Mouse (Mus musculus) hematopoietic stem cell, adult 5-6 weeks (primary cell): ENCODE measurements at regions not wholly inside any gene's neighbourhood (a gene's known extent, or its start where the extent isn't known, plus 50 kb on each side); places are given as distances from the start of the nearest gene placed in this dataset.

ENCODE experiments used
- ATAC-seq, 2 experiments: fragments of 125-278 bp in 1 of 2; replicated peaks in 1 of 2; 2 replicates each; pipeline ENCODE4 v1.8.0; 2016 to 2017; ENCODE audit warnings: inconsistent platforms in 2 of 2, mild to moderate bottlenecking in 2 of 2, moderate number of reproducible peaks in 2 of 2, low read depth in 1 of 2, moderate TSS enrichment in 1 of 2; ENCODE audit not compliant: low FRiP score in 2 of 2, poor library complexity in 2 of 2, severe bottlenecking in 2 of 2, insufficient read depth in 1 of 2, low TSS enrichment in 1 of 2

GRCm38 (mm10) chr9:68376222-68376621 lies 277.4 kb upstream of the Rora start:
- ATAC-seq = no peak

- no peak for ATAC-seq
Observed at GRCm38 (mm10) chr9:68381871-68382270, 271.7 kb upstream of the Rora start.

GRCm38 (mm10) chr9:68400930-68401329 lies 252.7 kb upstream of the Rora start:
- no peak for ATAC-seq

- ATAC-seq = no peak
Observed at GRCm38 (mm10) chr9:68402176-68402845, 251.3 kb upstream of the Rora start.

- no peak for ATAC-seq
Observed at GRCm38 (mm10) chr9:68402981-68403380, 250.6 kb upstream of the Rora start.

- no peak for ATAC-seq
Observed at GRCm38 (mm10) chr9:68403516-68403915, 250.1 kb upstream of the Rora start.

- ATAC-seq = no peak
Observed at GRCm38 (mm10) chr9:68409786-68410185, 243.8 kb upstream of the Rora start.

- no peak for ATAC-seq
Observed at GRCm38 (mm10) chr9:68426286-68426685, 227.3 kb upstream of the Rora start.

GRCm38 (mm10) chr9:68462755-68463154 lies 190.8 kb upstream of the Rora start:
- ATAC-seq = no peak

- ATAC-seq = no peak
Observed at GRCm38 (mm10) chr9:68463637-68464304, 189.8 kb upstream of the Rora start.

GRCm38 (mm10) chr9:68466671-68467070 lies 186.9 kb upstream of the Rora start:
- no peak for ATAC-seq

GRCm38 (mm10) chr9:68476391-68476790 lies 177.2 kb upstream of the Rora start:
- no peak for ATAC-seq

- no peak for ATAC-seq
Observed at GRCm38 (mm10) chr9:68477466-68477865, 176.1 kb upstream of the Rora start.

GRCm38 (mm10) chr9:68486646-68487045 lies 166.9 kb upstream of the Rora start:
- ATAC-seq = no peak

- ATAC-seq = no peak
Observed at GRCm38 (mm10) chr9:68491151-68491550, 162.4 kb upstream of the Rora start.

- no peak for ATAC-seq
Observed at GRCm38 (mm10) chr9:68521218-68521617, 132.4 kb upstream of the Rora start.

GRCm38 (mm10) chr9:68561767-68562552 lies 91.6 kb upstream of the Rora start:
- ATAC-seq = no peak

GRCm38 (mm10) chr9:68563206-68563605 lies 90.4 kb upstream of the Rora start:
- no peak for ATAC-seq
